Mouse (Mus musculus): ENCODE data around the gene Cdc20b. TPM values are rescaled to one million over a fixed set of nuclear protein-coding genes. Genes with fewer than 3 reads are reported as not detected.

Cdc20b gene
- polyA plus RNA-seq, 2 experiments = not detected

DNA sequence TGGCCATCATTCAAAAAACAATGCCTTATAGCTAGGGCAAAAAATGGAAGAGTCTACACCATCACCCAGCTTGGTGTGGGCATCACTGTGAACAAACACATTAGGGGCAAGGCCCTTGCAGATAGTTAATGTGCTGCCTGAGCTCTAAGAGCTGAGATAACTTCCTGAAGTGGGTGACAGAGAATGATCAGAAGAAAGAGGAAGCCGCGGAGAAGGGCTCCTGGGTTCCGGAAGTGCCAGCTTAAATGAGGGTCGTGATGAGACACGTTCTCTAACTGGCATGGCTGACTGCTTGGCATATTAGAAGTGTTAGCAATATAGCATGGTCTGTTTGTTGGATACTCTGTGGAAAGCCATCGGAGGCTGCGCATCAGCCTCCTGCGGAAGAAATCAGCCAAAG lies 19.3 kb downstream of the Cdc20b start:
- Histone ChIP-seq H3K4me1 (ENCODE audit: control insufficient read depth, insufficient read depth, low read length) (no peaks in the 10 kb centered on the region), H3K36me3 (ENCODE audit: control insufficient read depth, insufficient read depth, low read length) (no peaks in the 10 kb centered on the region), H3K27me3 (ENCODE audit: control insufficient read depth, insufficient read depth, low read length) (no peaks in the 10 kb centered on the region), H3K9me3 (ENCODE audit: control insufficient read depth, low read length) (no peaks in the 10 kb centered on the region), H3K27ac (replicated peaks; ENCODE audit: low read depth, low read length) (no peak overlapping the region), H3K4me2 (replicated peaks; ENCODE audit: low read depth, low read length, severe bottlenecking) (no peak overlapping the region), H3K4me3 (replicated peaks; ENCODE audit: low read length) (no peak overlapping the region), H3K9ac (ENCODE audit: low read depth, low read length, severe bottlenecking) (no peak overlapping the region)
- TF ChIP-seq POLR2A (IDR thresholded peaks at IDR 0.05; ENCODE audit: borderline replicate concordance, extremely low read depth, insufficient read depth, insufficient read length) = no peak
- 97% methylated on average over 8 of the region's 8 CpGs for WGBS
- no peak for ATAC-seq (ENCODE audit: low FRiP score, low read depth)
- DNase-seq (ENCODE audit: low spot score) = no peak

DNA sequence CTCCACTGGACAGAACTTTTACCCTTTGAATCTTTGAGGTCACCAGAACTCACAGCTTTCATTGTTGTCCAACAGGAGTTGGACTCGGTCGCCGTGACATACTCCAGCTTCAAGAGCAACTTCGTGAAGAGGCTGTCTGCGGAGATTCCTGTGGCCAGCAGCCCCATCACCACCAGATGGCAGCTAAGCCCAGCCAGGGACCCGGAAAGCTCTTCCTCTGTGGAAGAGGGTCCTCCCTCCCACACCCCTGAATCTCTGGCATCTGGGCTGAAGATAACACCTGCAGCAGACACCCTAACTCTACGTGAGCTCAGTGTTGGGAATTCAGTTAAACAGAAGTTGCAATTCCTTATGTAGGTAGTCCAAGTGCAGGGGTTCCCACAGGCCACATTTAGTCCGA lies 20.9 kb downstream of the Cdc20b start:
- 37% methylated on average over 8 of the region's 8 CpGs for WGBS
- no peak for TF ChIP-seq POLR2A (IDR thresholded peaks at IDR 0.05; ENCODE audit: borderline replicate concordance, extremely low read depth, insufficient read depth, insufficient read length)
- no peaks in the 10 kb centered on the region for H3K27me3 ChIP-seq (ENCODE audit: control insufficient read depth, insufficient read depth, low read length)
- no peak overlapping the region for H3K4me2 ChIP-seq (replicated peaks; ENCODE audit: low read depth, low read length, severe bottlenecking)
- no peaks in the 10 kb centered on the region for H3K4me1 ChIP-seq (ENCODE audit: control insufficient read depth, insufficient read depth, low read length)
- no peaks in the 10 kb centered on the region for H3K9me3 ChIP-seq (ENCODE audit: control insufficient read depth, low read length)
- ATAC-seq (ENCODE audit: low FRiP score, low read depth) = no peak
- DNase-seq (ENCODE audit: low spot score) = no peak
- H3K27ac ChIP-seq (replicated peaks; ENCODE audit: low read depth, low read length) = no peak overlapping the region
- no peaks in the 10 kb centered on the region for H3K36me3 ChIP-seq (ENCODE audit: control insufficient read depth, insufficient read depth, low read length)
- H3K4me3 ChIP-seq (replicated peaks; ENCODE audit: low read length) = no peak overlapping the region
- H3K9ac ChIP-seq (ENCODE audit: low read depth, low read length, severe bottlenecking) = no peak overlapping the region

DNA sequence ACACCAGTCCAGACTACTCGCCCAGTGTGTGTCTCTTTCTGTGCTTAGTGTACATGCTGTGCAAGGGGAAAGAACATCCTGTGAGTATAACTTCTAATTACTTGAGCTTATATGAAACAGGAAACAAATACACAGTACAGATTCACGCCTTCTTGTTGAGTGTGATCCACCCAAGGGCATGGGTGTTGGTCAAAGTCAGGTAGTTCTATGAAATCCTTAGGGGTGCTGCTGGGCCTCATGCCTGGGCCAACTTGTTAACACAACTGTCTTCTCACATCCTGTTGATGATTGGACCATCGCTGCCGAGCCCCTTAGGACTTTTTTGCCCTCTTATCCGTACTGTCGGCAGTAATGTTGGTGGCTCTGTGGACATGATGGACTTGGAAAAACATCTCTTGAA lies 26.8 kb downstream of the Cdc20b start:
- no peaks in the 10 kb centered on the region for H3K27me3 ChIP-seq (ENCODE audit: control insufficient read depth, insufficient read depth, low read length)
- H3K9ac ChIP-seq (ENCODE audit: low read depth, low read length, severe bottlenecking) = no peak overlapping the region
- DNase-seq (ENCODE audit: low spot score) (no peak), ATAC-seq (ENCODE audit: low FRiP score, low read depth) (no peak)
- no peak overlapping the region for H3K4me3 ChIP-seq (replicated peaks; ENCODE audit: low read length)
- H3K4me1 ChIP-seq (ENCODE audit: control insufficient read depth, insufficient read depth, low read length) = no peaks in the 10 kb centered on the region
- H3K27ac ChIP-seq (replicated peaks; ENCODE audit: low read depth, low read length) = no peak overlapping the region
- H3K4me2 ChIP-seq (replicated peaks; ENCODE audit: low read depth, low read length, severe bottlenecking) = no peak overlapping the region
- 85% methylated on average over 6 of the region's 6 CpGs for WGBS
- H3K36me3 ChIP-seq (ENCODE audit: control insufficient read depth, insufficient read depth, low read length) = no peaks in the 10 kb centered on the region
- TF ChIP-seq POLR2A (IDR thresholded peaks at IDR 0.05; ENCODE audit: borderline replicate concordance, extremely low read depth, insufficient read depth, insufficient read length) = no peak
- no peaks in the 10 kb centered on the region for H3K9me3 ChIP-seq (ENCODE audit: control insufficient read depth, low read length)

DNA sequence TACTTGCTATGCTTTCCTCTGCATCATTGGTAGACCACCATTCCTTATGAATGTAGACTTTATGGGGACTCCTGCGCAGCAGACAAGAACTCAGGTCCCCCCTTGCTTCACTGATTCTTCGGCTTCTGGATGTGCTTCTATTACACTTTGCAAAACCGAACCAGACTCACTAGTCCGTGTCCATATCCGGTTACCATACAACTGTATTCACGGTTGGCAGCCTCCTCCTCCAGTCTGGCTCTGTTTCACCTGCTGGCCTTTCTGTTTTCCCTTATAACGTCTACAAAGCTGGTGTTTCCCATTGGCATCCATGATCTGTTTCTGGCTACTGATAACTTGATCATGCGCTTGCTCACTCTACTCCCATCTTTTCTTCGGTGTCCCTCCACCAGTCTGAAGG lies 29.6 kb downstream of the Cdc20b start:
- no peaks in the 10 kb centered on the region for H3K4me1 ChIP-seq (ENCODE audit: control insufficient read depth, insufficient read depth, low read length)
- H3K4me2 ChIP-seq (replicated peaks; ENCODE audit: low read depth, low read length, severe bottlenecking) = no peak overlapping the region
- no peak overlapping the region for H3K27ac ChIP-seq (replicated peaks; ENCODE audit: low read depth, low read length)
- no peak for TF ChIP-seq POLR2A (IDR thresholded peaks at IDR 0.05; ENCODE audit: borderline replicate concordance, extremely low read depth, insufficient read depth, insufficient read length)
- no peak overlapping the region for H3K9ac ChIP-seq (ENCODE audit: low read depth, low read length, severe bottlenecking)
- 86% methylated on average over 9 of the region's 9 CpGs for WGBS
- no peaks in the 10 kb centered on the region for H3K9me3 ChIP-seq (ENCODE audit: control insufficient read depth, low read length)
- no peak for ATAC-seq (ENCODE audit: low FRiP score, low read depth)
- no peaks in the 10 kb centered on the region for H3K27me3 ChIP-seq (ENCODE audit: control insufficient read depth, insufficient read depth, low read length)
- no peak overlapping the region for H3K4me3 ChIP-seq (replicated peaks; ENCODE audit: low read length)
- no peak for DNase-seq (ENCODE audit: low spot score)
- H3K36me3 ChIP-seq (ENCODE audit: control insufficient read depth, insufficient read depth, low read length) = no peaks in the 10 kb centered on the region

DNA sequence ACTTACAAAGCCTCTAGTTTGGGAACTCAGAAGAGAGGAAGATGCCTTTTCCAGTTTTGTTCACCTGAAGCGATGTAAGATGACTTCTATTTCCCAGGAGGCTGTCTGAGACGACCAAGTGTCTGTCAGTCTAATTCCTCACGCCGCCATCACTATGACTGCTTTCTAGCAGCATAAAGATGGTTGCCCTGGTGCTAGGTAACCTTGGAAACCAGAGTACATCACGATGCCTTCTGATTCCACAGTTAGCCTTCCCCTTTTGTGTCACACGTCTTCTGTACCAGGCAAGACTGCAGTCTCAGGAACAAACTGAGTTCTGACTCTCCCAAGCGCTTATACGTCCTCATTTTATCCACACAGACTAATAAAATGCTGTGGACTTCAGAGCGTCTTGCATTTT lies 44.1 kb downstream of the Cdc20b start:
- H3K9ac ChIP-seq (ENCODE audit: low read depth, low read length, severe bottlenecking) = no peak overlapping the region
- no peaks in the 10 kb centered on the region for H3K36me3 ChIP-seq (ENCODE audit: control insufficient read depth, insufficient read depth, low read length)
- DNase-seq (ENCODE audit: low spot score) (no peak), ATAC-seq (ENCODE audit: low FRiP score, low read depth) (no peak)
- no peak overlapping the region for H3K4me2 ChIP-seq (replicated peaks; ENCODE audit: low read depth, low read length, severe bottlenecking)
- H3K4me3 ChIP-seq (replicated peaks; ENCODE audit: low read length) = no peak overlapping the region
- TF ChIP-seq POLR2A (IDR thresholded peaks at IDR 0.05; ENCODE audit: borderline replicate concordance, extremely low read depth, insufficient read depth, insufficient read length) = no peak
- no peaks in the 10 kb centered on the region for H3K9me3 ChIP-seq (ENCODE audit: control insufficient read depth, low read length)
- WGBS = 82% methylated on average over 9 of the region's 9 CpGs
- no peaks in the 10 kb centered on the region for H3K4me1 ChIP-seq (ENCODE audit: control insufficient read depth, insufficient read depth, low read length)
- no peaks in the 10 kb centered on the region for H3K27me3 ChIP-seq (ENCODE audit: control insufficient read depth, insufficient read depth, low read length)
- no peak overlapping the region for H3K27ac ChIP-seq (replicated peaks; ENCODE audit: low read depth, low read length)

DNA sequence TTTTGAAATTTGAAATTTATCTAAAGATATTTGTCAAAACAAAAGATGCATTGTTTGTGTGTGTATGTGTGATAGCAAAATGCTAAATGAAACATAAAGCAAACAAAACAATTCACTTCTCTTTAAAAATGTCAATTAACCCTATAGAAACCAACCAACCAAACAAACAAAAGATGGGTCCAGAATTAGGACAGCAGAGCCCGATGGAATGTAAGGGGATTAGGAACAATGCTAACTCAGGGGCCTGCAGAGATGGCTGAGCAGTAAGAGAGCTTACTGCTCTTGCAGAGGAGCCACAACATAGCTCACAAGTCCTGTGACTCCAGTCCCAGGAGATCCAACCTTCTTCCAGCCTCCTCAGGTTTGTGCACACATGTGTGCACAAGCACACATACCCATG lies 47.2 kb downstream of the Cdc20b start:
- H3K4me1 ChIP-seq (ENCODE audit: control insufficient read depth, insufficient read depth, low read length) = no peaks in the 10 kb centered on the region

More for the DNA sequence above, 47.2 kb downstream of the Cdc20b start:
- H3K4me2 ChIP-seq (replicated peaks; ENCODE audit: low read depth, low read length, severe bottlenecking) = no peak overlapping the region
- WGBS = 74% methylated on average over 1 of the region's 1 CpGs
- H3K36me3 ChIP-seq (ENCODE audit: control insufficient read depth, insufficient read depth, low read length) = no peaks in the 10 kb centered on the region
- no peaks in the 10 kb centered on the region for H3K27me3 ChIP-seq (ENCODE audit: control insufficient read depth, insufficient read depth, low read length)
- TF ChIP-seq POLR2A (IDR thresholded peaks at IDR 0.05; ENCODE audit: borderline replicate concordance, extremely low read depth, insufficient read depth, insufficient read length) = no peak
- H3K4me3 ChIP-seq (replicated peaks; ENCODE audit: low read length) = no peak overlapping the region
- no peak overlapping the region for H3K9ac ChIP-seq (ENCODE audit: low read depth, low read length, severe bottlenecking)
- H3K9me3 ChIP-seq (ENCODE audit: control insufficient read depth, low read length) = no peaks in the 10 kb centered on the region
- ATAC-seq (ENCODE audit: low FRiP score, low read depth) (no peak), DNase-seq (ENCODE audit: low spot score) (no peak)
- H3K27ac ChIP-seq (replicated peaks; ENCODE audit: low read depth, low read length) = no peak overlapping the region

All from limb, embryonic 14.5 days (tissue).